Mouse (Mus musculus): ENCODE measurements around the gene Fbxo36.

Fbxo36 gene

GRCm38 (mm10) chr1:84839309-84840017 lies at the start of gene Fbxo36:
TSS of gene Fbxo36 (plus strand) at chr1:84839841.
- DNase-seq (ENCODE audit: low spot score in 2 of 2): peak; percentile 89 to 95

GRCm38 (mm10) chr1:84791393-84791792 lies 48.2 kb upstream of the Fbxo36 start:
- no peak for DNase-seq (ENCODE audit: low spot score in 2 of 2)

- DNase-seq (ENCODE audit: low spot score in 2 of 2): no peak
Measured at GRCm38 (mm10) chr1:84795335-84795734, 44.3 kb upstream of the Fbxo36 start.

GRCm38 (mm10) chr1:84799166-84799565 lies 40.5 kb upstream of the Fbxo36 start:
- no peak for DNase-seq (ENCODE audit: low spot score in 2 of 2)

GRCm38 (mm10) chr1:84803788-84804187 lies 35.9 kb upstream of the Fbxo36 start:
- no peak for DNase-seq (ENCODE audit: low spot score in 2 of 2)

GRCm38 (mm10) chr1:84817596-84817995 lies 22.0 kb upstream of the Fbxo36 start:
- DNase-seq (ENCODE audit: low spot score in 2 of 2): no peak

GRCm38 (mm10) chr1:84825091-84825490 lies 14.6 kb upstream of the Fbxo36 start:
- no peak for DNase-seq (ENCODE audit: low spot score in 2 of 2)

GRCm38 (mm10) chr1:84837523-84838145 lies 2.0 kb upstream of the Fbxo36 start:
- DNase-seq (ENCODE audit: low spot score in 2 of 2): no peak

- no peak for DNase-seq (ENCODE audit: low spot score in 2 of 2)
Measured at GRCm38 (mm10) chr1:84838156-84838555, 1.5 kb upstream of the Fbxo36 start.

- peak; percentile 58 to 82 for DNase-seq (ENCODE audit: low spot score in 2 of 2)
Measured at GRCm38 (mm10) chr1:84838621-84839151, 955 bp upstream of the Fbxo36 start.

GRCm38 (mm10) chr1:84840018-84840664 lies 500 bp downstream of the Fbxo36 start, which contains the start of gene Trip12:
TSS of gene Trip12 (minus strand) at chr1:84840516.
- DNase-seq (ENCODE audit: low spot score in 2 of 2): no peak

- no peak for DNase-seq (ENCODE audit: low spot score in 2 of 2)
Measured at GRCm38 (mm10) chr1:84841061-84841460, 1.4 kb downstream of the Fbxo36 start.

GRCm38 (mm10) chr1:84843366-84843765 lies 3.7 kb downstream of the Fbxo36 start:
- no peak for DNase-seq (ENCODE audit: low spot score in 2 of 2)

GRCm38 (mm10) chr1:84847698-84848097 lies 8.1 kb downstream of the Fbxo36 start:
- no peak for DNase-seq (ENCODE audit: low spot score in 2 of 2)

GRCm38 (mm10) chr1:84848335-84848734 lies 8.7 kb downstream of the Fbxo36 start:
- no peak for DNase-seq (ENCODE audit: low spot score in 2 of 2)

- DNase-seq (ENCODE audit: low spot score in 2 of 2): no peak
Measured at GRCm38 (mm10) chr1:84848801-84849455, 9.3 kb downstream of the Fbxo36 start.

GRCm38 (mm10) chr1:84849804-84850203 lies 10.2 kb downstream of the Fbxo36 start:
- DNase-seq (ENCODE audit: low spot score in 2 of 2): no peak

- no peak for DNase-seq (ENCODE audit: low spot score in 2 of 2)
Measured at GRCm38 (mm10) chr1:84850471-84850870, 10.8 kb downstream of the Fbxo36 start.

- DNase-seq (ENCODE audit: low spot score in 2 of 2): no peak
Measured at GRCm38 (mm10) chr1:84851512-84852235, 12.0 kb downstream of the Fbxo36 start.

GRCm38 (mm10) chr1:84853721-84854120 lies 14.1 kb downstream of the Fbxo36 start:
- DNase-seq (ENCODE audit: low spot score in 2 of 2): no peak

GRCm38 (mm10) chr1:84854966-84855365 lies 15.3 kb downstream of the Fbxo36 start:
- no peak for DNase-seq (ENCODE audit: low spot score in 2 of 2)

All from spleen, postnatal 4 days (tissue).